Mouse (Mus musculus) forelimb bud, embryonic 11.5 days (tissue): ENCODE measurements around the gene Crebbp.
"Not testable (repeated sequence)": the region's sequence is repeated elsewhere in the genome, so short reads cannot be mapped to it uniquely, and the experiment has no call there.

Source experiments
- DNase-seq: peaks from one replicate; pipeline ENCODE4 v3.0.0-alpha.2; 2012; ENCODE audit warnings: low read depth, low spot score

The Crebbp gene

GRCm38 (mm10) chr16:4213799-4214551 is at the start of gene Crebbp:
Gene Crebbp (minus strand): TSS chr16:4213997.
- DNase-seq: peak; percentile 86

- no peak for DNase-seq
Observed at GRCm38 (mm10) chr16:4263486-4263885, 49.7 kb upstream of the Crebbp start.

- DNase-seq: no peak
Observed at GRCm38 (mm10) chr16:4257546-4257945, 43.7 kb upstream of the Crebbp start.

DNA sequence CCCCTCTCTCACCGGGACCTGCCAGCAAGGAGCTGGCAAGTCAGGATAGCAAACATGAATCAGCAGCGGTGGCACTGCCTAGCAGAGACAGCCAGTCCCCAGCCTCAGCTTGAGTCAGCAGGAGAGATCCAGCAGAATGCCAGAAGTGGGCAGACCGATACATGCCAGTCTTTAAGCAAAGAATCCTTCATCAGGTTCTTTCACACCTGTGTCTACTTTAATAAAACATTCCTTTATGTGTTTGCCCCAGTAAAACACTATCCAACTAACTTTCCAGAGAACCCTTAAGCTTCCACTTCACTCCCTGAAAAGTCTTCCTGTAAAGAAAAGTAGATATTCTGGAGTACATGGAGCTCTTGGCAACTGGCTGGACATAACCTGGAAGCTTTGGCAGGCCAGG is 35.0 kb upstream of the Crebbp start:
- no peak for DNase-seq

DNA sequence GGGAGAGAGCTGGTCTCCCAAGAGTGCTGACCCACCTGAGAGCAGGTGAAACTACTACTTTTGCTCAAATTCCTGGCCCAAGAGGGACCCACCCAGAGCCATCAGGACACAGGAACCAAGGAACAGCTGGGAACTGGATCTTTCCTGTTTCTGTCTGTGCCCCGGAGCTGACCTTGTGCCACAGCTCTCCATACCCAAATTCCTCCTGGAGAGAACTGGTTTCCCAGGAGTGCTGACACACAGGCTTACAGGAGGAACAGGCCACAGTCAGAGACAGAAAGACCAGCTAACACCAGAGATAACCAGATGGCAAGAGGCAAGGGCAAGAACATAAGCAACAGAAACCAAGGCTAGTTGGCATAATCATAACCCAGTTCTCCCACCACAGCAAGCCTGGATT is 31.4 kb upstream of the Crebbp start:
- not testable (repeated sequence) for DNase-seq

DNA sequence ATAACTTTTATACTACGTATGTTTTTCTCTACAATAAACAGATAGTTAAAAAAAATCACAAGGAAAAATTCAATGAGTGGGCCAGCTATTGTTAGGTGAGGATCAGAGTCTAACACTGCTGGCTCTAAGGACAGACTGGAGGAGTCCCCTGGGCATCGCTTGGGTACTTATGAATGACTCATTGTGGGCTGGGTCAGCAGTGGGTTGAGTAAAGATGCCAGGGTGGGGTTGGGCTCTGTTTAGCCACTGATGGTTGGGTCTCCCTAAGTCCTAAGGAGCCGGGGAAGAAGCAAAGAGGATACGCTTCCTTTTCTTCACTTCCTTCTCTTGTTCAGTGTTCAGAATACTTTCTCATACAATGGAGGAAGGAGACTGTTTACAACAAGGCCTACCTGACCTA is 22.3 kb upstream of the Crebbp start:
- DNase-seq: no peak

DNA sequence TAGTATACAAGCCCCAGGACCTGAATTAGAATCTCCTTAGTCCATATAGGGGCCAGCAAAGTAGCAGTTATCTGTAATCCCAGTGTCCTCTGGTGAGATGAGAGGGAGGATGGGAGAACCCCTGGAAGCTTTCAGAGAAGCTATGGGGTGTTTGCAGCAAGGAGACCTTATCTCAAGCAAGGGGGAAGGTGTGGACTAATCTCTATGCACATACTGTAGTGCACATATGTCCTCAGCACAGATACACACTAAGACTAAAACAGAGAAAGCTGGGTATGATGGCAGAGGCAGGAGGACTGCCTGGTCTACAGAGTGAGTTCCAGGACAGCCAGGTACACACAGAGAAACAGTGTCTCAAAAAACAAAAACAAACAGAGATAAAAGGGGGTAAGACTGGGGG is 21.8 kb upstream of the Crebbp start:
- DNase-seq: no peak

- no peak for DNase-seq
Observed at GRCm38 (mm10) chr16:4225841-4226240, 12.0 kb upstream of the Crebbp start.

GRCm38 (mm10) chr16:4214631-4215240 is 939 bp upstream of the Crebbp start:
- DNase-seq: no peak

GRCm38 (mm10) chr16:4212963-4213798 is 616 bp downstream of the Crebbp start:
- DNase-seq: peak; percentile 38

- DNase-seq: no peak
Observed at GRCm38 (mm10) chr16:4212167-4212962, 1.4 kb downstream of the Crebbp start.

DNA sequence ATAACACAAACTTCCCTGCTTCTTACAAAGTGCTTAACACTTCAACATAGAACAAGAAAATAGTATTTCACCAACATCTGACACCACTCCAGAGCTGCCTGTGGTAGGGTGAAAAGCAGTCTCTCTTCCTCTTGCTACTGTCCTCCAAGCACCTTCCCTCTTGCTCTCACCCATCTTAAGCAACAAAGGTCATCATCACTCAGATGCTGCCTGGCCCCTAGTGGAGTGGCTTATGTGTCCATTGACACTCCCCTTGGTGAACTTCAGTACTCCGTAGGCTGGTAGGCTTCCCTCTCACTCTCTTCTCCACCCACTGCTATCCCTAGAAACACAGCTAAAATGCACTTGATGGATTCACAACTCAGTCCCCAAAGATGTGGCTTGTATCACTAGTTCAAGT is 3.5 kb downstream of the Crebbp start:
- DNase-seq: no peak

- DNase-seq: no peak
Observed at GRCm38 (mm10) chr16:4203592-4203991, 10.2 kb downstream of the Crebbp start.

GRCm38 (mm10) chr16:4199995-4200394 is 13.8 kb downstream of the Crebbp start:
- DNase-seq: no peak

DNA sequence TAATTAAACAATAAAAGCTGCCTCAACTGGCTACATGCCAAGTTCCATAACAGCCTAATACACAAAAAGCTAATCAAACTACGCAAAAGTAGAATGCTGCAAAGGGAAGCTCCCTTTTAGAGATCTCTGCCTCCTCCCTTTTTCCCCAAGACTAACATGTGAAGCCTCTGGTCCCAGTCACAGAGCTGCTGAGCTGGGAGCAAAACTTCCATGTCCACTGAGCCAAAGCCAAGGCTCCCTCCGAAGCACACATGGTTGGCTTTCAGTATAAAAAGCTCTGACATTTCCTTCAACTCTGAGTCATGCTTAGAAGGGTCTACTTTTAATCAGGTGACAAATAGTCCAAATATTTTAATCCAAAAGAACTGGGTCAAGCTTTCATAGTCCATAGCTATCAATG is 14.2 kb downstream of the Crebbp start:
- no peak for DNase-seq

DNA sequence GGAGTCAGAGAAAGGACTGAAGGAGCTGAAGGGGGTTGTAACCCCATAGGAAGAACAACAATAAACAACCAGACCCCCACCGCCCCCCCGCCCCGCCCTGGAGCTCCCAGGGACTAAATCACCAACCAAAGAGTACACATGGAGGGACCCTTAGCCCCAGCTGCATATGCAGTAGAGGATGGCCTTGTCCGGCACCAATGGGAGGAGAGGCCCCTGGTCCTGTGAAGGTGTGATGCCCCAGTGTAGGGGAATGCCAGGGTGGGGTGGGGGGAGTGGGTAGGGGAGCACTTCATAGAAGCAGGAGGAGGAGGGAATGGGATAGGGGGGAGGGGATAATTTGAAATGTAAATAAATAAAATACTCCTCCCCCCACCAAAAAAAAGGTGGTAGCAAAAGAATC is 15.8 kb downstream of the Crebbp start:
- DNase-seq: no peak

DNA sequence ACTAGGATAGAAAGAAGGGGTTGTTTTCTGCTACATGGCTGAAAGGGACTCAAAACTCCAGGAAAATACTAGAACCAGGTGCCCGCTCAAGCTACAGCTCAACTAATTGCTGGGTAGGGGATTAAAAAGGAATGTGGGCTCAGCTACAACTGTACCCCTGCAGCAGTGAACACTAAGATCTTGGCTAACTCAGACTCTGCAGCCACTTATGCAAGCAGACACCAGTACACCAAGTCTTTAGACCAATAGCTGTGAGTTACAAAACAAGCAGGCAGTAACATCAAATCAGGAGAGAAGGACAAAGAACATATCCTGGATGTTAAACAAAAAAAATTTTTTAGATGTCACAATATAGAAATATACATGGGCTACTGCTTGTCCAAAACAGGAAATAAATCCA is 23.6 kb downstream of the Crebbp start:
- no peak for DNase-seq

GRCm38 (mm10) chr16:4175134-4175533 is 38.7 kb downstream of the Crebbp start:
- DNase-seq: no peak

DNA sequence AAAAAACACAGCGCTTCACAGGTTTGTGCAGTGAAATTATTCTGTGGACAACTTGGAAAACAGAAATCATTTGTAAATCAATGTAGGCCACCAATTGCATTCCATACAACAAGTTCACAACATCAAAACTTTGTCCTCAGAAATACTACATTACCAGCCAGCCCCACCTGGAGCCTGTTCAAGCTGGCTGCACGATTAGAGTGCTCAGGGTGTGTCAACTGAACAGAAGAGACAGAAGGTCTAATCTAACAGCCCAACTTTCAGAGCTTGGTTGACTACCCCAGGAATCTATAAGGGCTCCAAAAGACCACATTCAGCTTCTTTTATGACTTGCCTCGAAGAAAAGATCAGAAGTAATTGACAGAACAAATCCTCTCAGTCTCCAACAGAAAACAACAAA is 44.3 kb downstream of the Crebbp start:
- no peak for DNase-seq

- no peak for DNase-seq
Observed at GRCm38 (mm10) chr16:4168476-4168875, 45.3 kb downstream of the Crebbp start.

GRCm38 (mm10) chr16:4160898-4161247 is 52.9 kb downstream of the Crebbp start:
- DNase-seq: no peak
